Mouse (Mus musculus) neural tube, embryonic 12.5 days (tissue): ENCODE measurements at regions not wholly inside any gene's neighbourhood (a gene's known extent, or its start where the extent isn't known, plus 50 kb on each side); places are given as distances from the start of the nearest gene placed in this dataset.
"Not testable (repeated sequence)": the region's sequence is repeated elsewhere in the genome, so short reads cannot be mapped to it uniquely, and the experiment has no call there.

Experiments used
- ATAC-seq: fragments of 200-750 bp; cut with Nextera tagmentation; 2 replicates; pipeline ENCODE4 v1.8.0; 2017; ENCODE audit warnings: low read depth, mild to moderate bottlenecking, moderate TSS enrichment, moderate library complexity; ENCODE audit not compliant: low FRiP score
- H3K27ac ChIP-seq: fragments of 300-500 bp; sonication (generic); 2 replicates; pipeline ENCODE4 v1.5.1; 2016
- H3K27me3 ChIP-seq: fragments of 300-500 bp; sonication (generic); replicated peaks from 2 replicates; pipeline ENCODE4 v1.6.1; 2016; ENCODE audit warnings: mild to moderate bottlenecking
- H3K36me3 ChIP-seq: fragments of 300-500 bp; sonication (generic); 2 replicates; pipeline ENCODE4 v1.6.1; 2016; ENCODE audit warnings: mild to moderate bottlenecking
- H3K4me1 ChIP-seq: fragments of 300-500 bp; sonication (generic); 2 replicates; pipeline ENCODE4 v1.6.1; 2016
- H3K4me2 ChIP-seq: fragments of 300-500 bp; sonication (generic); replicated peaks from 2 replicates; pipeline ENCODE4 v1.6.1; 2016; ENCODE audit warnings: mild to moderate bottlenecking
- H3K4me3 ChIP-seq: fragments of 300-500 bp; sonication (generic); 2 replicates; pipeline ENCODE4 v1.5.1; 2016
- H3K9ac ChIP-seq: fragments of 300-500 bp; sonication (generic); 2 replicates; pipeline ENCODE4 v1.6.1; 2016; ENCODE audit warnings: mild to moderate bottlenecking
- H3K9me3 ChIP-seq: fragments of 300-500 bp; sonication (generic); 2 replicates; pipeline ENCODE4 v1.6.1; 2016; ENCODE audit warnings: mild to moderate bottlenecking
- WGBS: fragments of 180-500 bp; shearing (Covaris S2); methylation state at CpG from one replicate; pipeline ENCODE4 v1.1.7; 2016; 5-methylcytosine and 5-hydroxymethylcytosine counted together

DNA sequence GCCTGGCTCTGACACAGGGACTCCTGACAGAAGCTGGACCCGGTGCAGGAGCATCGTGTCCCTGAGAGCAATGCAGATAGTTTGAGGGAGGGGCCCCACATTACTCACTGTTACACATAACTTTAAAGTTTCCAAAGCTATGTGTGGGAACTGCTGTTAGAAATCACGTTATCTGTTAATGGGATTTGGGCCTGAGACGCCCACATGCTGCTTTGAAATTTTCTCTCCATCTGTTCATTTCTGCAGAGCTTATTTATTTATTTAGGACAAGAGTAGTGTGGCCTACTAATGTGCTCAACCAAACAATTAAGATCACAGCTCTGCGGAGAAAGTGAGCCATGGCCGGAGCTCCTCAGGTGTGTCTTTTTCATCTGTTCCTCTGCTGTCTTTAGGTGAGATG is 99.4 kb upstream of the Frmd4a start:
- Histone ChIP-seq H3K9ac (no peak overlapping the region), H3K36me3 (no peaks in the 10 kb centered on the region), H3K4me2 (no peak overlapping the region), H3K27me3 (no peaks in the 10 kb centered on the region), H3K4me1 (no peaks in the 10 kb centered on the region), H3K4me3 (no peak overlapping the region), H3K27ac (no peak overlapping the region), H3K9me3 (no peaks in the 10 kb centered on the region)
- WGBS = 86% methylated on average over 6 of the region's 6 CpGs
- ATAC-seq = no peak

DNA sequence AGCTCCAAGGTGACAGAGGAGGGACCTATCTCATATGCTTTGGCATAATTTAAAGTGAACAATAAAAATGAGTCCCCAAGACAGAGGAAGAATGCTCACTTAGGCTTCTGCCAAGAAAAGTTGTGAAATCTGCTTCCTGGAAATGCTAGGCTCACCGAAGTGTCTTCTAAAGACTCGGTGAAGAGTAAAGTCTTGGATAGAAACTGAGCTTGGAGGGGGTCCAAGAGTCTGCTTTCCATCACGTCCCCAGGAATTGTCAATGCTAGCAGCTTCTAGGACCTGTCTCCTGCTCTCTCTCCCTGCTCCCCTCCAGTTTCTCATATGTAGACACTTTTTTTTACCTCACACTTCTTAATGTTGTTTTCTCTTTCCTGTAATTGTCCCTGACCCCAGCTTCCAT is 97.6 kb upstream of the Frmd4a start:
- no peak for ATAC-seq

DNA sequence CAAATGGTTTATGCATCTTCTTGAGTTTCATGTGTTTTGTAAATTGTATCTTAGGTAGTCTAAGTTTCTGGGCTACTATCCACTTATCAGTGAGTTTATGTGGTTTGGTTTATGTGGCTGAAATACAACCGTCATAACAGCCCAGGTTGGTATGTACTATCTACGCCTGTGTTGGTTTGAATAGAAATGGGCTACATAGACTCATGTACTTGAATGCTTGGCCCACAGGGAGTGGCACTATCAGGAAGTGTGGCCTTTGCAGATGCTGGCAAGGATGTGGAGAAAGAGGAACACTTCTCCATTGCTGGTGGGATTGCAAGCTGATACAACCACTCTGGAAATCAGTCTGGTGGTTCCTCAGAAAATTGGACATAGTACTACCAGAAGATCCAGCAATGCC is 96.4 kb upstream of the Frmd4a start:
- not testable (repeated sequence) for H3K4me3 ChIP-seq, H3K9ac ChIP-seq, H3K27me3 ChIP-seq, H3K4me1 ChIP-seq, H3K27ac ChIP-seq, H3K36me3 ChIP-seq, H3K9me3 ChIP-seq, H3K4me2 ChIP-seq, ATAC-seq
- WGBS = 90% methylated on average over 2 of the region's 2 CpGs

More for the DNA sequence above, 97.6 kb upstream of the Frmd4a start:
- no peaks in the 10 kb centered on the region for H3K27me3 ChIP-seq
- H3K4me2 ChIP-seq = no peak overlapping the region
- H3K4me3 ChIP-seq = no peak overlapping the region
- no peak overlapping the region for H3K27ac ChIP-seq
- no peaks in the 10 kb centered on the region for H3K36me3 ChIP-seq
- H3K9me3 ChIP-seq = no peaks in the 10 kb centered on the region
- no peaks in the 10 kb centered on the region for H3K4me1 ChIP-seq
- 89% methylated on average over 3 of the region's 3 CpGs for WGBS
- H3K9ac ChIP-seq = no peak overlapping the region

DNA sequence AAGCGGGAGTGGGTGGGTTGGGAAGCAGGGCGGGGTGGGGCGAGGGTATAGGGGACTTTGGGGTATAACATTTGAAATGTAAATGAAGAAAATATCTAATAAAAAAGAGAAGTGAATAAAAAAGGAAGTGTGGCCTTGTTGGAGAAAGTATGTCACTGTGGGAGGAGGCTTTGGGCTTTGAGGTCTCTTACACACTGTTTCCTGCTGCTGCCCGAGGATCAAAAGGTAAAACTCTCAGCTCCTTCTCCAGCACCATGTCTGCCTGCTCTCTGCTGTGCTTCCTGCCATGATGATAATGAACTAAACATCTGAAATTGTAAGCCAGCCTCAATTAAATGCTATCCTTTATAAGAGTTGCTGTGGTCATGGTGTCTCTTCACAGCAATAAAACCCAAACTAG is 94.8 kb upstream of the Frmd4a start:
- Histone ChIP-seq H3K9me3 (no peaks in the 10 kb centered on the region), H3K27me3 (no peaks in the 10 kb centered on the region), H3K9ac (no peak overlapping the region), H3K36me3 (no peaks in the 10 kb centered on the region), H3K4me1 (no peaks in the 10 kb centered on the region), H3K27ac (no peak overlapping the region), H3K4me3 (no peak overlapping the region), H3K4me2 (no peak overlapping the region)
- no peak for ATAC-seq
- WGBS = 92% methylated on average over 4 of the region's 4 CpGs

DNA sequence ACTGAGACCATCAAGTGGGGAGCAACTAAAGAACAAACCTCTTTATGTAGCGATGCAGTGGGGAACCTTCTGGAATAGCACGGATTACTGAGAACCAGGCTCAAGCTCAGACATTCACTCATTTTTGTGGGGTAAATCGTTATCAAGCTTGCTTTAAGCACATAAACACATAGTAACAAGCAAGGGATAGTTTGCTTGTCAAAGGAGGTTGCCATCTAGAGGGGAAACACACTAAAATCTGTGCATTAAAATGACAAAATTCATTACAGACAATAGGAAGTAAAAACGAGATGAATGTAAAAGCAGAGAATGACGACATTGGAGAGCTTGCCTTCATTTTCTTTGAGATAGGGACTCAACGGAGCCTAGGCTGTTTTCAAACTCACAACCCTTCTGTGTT is 92.8 kb upstream of the Frmd4a start:
- Histone ChIP-seq H3K27me3 (no peaks in the 10 kb centered on the region), H3K4me2 (no peak overlapping the region), H3K27ac (no peak overlapping the region), H3K4me3 (no peak overlapping the region), H3K36me3 (no peaks in the 10 kb centered on the region), H3K9ac (no peak overlapping the region), H3K9me3 (no peaks in the 10 kb centered on the region), H3K4me1 (no peaks in the 10 kb centered on the region)
- ATAC-seq = no peak
- WGBS = 86% methylated on average over 6 of the region's 6 CpGs

DNA sequence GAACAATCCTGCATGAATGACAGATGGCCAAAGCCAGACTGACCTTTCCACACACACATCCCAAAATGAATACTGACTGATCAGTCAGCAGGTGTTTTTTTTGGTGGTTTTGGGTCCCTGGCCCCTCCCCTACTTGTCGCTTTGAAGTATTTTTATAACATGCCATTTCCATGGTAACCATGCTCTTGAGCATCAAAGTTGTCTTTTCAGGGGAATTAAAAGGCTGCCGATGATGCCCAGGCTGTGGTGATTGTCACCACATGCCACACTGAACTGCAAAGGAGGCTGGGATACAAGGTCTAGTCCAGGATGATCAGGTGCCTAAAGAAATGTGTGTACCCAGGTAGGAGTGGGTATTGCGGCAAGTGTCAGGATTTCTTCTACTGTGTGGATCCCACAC is 92.3 kb upstream of the Frmd4a start:
- Histone ChIP-seq H3K36me3 (no peaks in the 10 kb centered on the region), H3K4me2 (no peak overlapping the region), H3K27ac (no peak overlapping the region), H3K9me3 (no peaks in the 10 kb centered on the region), H3K4me1 (no peaks in the 10 kb centered on the region), H3K27me3 (no peaks in the 10 kb centered on the region), H3K4me3 (no peak overlapping the region), H3K9ac (no peak overlapping the region)
- 72% methylated on average over 3 of the region's 3 CpGs for WGBS
- ATAC-seq = no peak

DNA sequence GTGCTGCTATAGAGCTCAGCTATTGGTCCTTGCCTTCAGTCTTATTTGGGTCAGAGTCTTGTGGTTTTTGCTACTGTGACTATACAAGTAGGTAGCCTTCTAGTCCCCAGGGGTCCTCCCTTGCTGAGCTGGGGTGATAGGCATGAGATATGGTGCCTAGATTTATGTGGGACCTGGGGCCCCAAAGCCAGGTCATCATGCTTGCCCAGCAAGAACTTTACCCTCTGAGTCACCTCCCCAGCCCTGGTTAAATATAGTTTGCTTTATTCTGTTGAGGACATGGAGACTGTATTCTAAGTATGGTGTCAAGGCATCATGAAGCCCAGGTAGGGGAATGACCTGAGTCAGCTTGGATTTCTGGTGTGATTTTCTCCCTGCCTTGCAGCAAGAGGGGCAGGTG is 91.4 kb upstream of the Frmd4a start:
- Histone ChIP-seq H3K27me3 (no peaks in the 10 kb centered on the region), H3K36me3 (no peaks in the 10 kb centered on the region), H3K9ac (no peak overlapping the region), H3K9me3 (no peaks in the 10 kb centered on the region), H3K4me3 (no peak overlapping the region), H3K4me1 (no peaks in the 10 kb centered on the region), H3K27ac (no peak overlapping the region), H3K4me2 (no peak overlapping the region)
- ATAC-seq = no peak

DNA sequence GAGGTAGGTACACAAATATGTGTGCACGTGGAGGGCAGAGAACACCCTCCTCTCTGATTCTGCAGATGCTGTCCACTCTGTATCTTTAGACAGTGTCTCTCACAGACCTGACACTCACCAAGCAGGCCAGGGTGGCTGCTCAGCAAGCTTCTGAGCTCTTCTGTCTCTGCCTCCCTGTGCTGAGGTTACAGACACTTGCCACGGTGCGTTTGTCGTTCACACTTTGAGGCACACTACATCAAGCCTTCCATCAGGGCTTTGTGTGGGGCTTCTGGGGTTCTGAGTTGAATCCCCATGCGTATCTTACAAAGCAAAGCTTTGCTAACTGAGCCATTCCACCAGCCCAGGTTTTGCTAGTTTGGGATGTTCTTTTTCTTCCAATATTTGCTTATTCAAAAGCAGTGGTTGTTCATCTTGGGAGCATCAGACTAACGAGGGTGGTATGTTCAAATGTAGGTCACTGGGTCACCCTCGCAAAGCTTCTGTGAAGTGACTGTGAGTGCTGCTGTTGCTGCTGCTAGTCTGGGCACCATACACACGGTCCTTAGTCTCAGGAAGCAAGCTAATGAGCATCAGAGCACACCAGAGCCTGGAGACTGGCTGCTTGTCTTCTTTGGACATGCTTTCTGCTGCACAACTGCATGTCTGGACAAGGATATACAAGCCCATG is 90.2 kb upstream of the Frmd4a start:
- ATAC-seq = no peak
- 69% methylated on average over 8 of the region's 8 CpGs for whole genome bisulfite sequencing

DNA sequence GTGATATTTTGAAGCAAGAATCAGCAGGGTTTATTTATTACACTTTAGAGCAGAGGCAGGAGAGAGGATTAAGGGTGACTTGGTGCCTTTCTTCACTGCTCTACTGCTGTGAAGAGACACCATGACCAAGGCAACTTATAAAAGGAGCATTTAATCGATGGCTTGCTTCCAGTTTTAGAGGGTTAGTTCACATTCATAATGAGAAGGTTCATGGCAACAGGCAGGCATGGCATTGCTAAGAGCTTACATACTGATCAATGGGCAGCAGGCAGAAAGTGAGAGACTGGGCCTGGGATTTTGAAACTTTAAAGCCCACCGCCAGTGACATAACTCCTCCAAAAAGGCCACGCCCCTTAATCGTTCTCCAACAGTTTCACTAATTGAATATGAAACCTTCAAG is 89.7 kb upstream of the Frmd4a start:
- no peak overlapping the region for H3K4me2 ChIP-seq
- no peaks in the 10 kb centered on the region for H3K9me3 ChIP-seq
- H3K9ac ChIP-seq = no peak overlapping the region
- no peaks in the 10 kb centered on the region for H3K27me3 ChIP-seq
- no peak overlapping the region for H3K4me3 ChIP-seq
- no peaks in the 10 kb centered on the region for H3K36me3 ChIP-seq
- no peak overlapping the region for H3K27ac ChIP-seq
- 81% methylated on average over 4 of the region's 4 CpGs for WGBS
- H3K4me1 ChIP-seq = no peaks in the 10 kb centered on the region
- no peak for ATAC-seq

More for the DNA sequence above, 90.2 kb upstream of the Frmd4a start:
- H3K4me2 ChIP-seq = no peak overlapping the region
- no peak overlapping the region for H3K9ac ChIP-seq
- no peak overlapping the region for H3K27ac ChIP-seq
- no peak overlapping the region for H3K4me3 ChIP-seq
- no peaks in the 10 kb centered on the region for H3K27me3 ChIP-seq
- no peaks in the 10 kb centered on the region for H3K4me1 ChIP-seq
- no peaks in the 10 kb centered on the region for H3K9me3 ChIP-seq
- no peaks in the 10 kb centered on the region for H3K36me3 ChIP-seq

DNA sequence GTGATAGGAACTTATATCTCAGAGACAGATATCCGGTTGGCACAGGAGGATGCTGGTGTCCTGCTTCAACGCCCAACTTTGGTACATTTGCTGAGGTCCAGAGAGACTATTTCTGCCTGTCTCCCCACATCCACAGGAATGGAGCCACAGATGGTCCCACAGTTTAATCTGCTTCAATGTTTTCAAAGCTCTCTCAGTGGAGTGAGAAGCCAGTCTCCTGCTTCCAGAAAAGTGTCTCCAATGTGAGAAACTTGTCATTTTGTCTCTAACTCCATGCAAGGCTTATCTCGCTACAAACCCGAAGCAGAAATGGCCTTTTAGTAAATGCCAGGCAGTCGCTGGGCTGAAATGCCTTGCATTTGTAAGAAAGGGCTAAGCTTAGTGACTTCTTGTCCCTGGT is 86.9 kb upstream of the Frmd4a start:
- WGBS = 89% methylated on average over 5 of the region's 5 CpGs
- ATAC-seq = no peak
- H3K4me3 ChIP-seq = no peak overlapping the region
- H3K36me3 ChIP-seq = no peaks in the 10 kb centered on the region
- no peak overlapping the region for H3K4me2 ChIP-seq
- H3K9me3 ChIP-seq = no peaks in the 10 kb centered on the region
- no peak overlapping the region for H3K9ac ChIP-seq
- H3K27me3 ChIP-seq = no peaks in the 10 kb centered on the region
- H3K4me1 ChIP-seq = no peaks in the 10 kb centered on the region
- H3K27ac ChIP-seq = no peak overlapping the region

DNA sequence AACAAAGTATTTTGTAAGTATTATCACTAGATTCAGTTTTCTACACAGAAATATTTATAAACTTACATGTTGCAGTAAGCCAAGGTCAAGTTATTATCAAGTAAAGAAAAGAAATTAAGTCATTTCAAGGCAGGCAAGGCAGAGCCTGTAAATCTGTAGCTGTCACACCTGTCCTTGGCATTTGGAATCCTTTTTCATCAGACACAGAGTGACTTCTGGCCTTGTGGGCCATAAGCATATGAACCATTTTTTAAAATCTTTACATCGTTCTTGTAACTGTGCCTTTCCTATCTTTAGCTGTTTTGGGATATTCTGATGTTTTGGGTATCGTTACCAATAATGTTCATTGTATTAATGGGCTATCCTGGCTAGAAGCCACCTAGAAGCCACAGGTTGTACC is 76.7 kb upstream of the Frmd4a start:
- ATAC-seq = no peak
- no peaks in the 10 kb centered on the region for H3K36me3 ChIP-seq
- WGBS = 90% methylated on average over 2 of the region's 2 CpGs

DNA sequence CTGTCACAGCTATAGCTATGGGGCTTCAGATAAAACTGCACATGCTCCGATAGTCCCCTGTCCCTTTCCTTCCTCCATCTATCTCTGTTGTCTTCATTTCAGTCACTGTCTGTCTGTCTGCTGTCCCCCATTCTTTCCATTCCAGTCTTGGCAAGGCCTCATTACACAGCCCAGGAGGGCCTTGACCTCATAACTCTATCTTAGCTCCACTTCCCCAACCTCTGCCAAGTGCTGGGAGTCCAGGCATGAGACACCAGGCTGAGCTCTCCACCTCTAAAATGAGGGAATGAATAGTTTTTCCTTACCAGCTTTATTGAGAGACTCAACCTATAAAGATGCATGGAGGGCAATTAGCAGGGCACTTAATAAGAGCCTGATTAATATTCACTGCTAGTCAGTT is 76.0 kb upstream of the Frmd4a start:
- Histone ChIP-seq H3K4me1 (no peaks in the 10 kb centered on the region), H3K27ac (no peak overlapping the region), H3K36me3 (no peaks in the 10 kb centered on the region), H3K27me3 (no peaks in the 10 kb centered on the region), H3K9ac (no peak overlapping the region), H3K4me3 (no peak overlapping the region), H3K9me3 (no peaks in the 10 kb centered on the region), H3K4me2 (no peak overlapping the region)
- 91% methylated on average over 1 of the region's 1 CpGs for WGBS
- no peak for ATAC-seq

More for the DNA sequence above, 76.7 kb upstream of the Frmd4a start:
- no peaks in the 10 kb centered on the region for H3K27me3 ChIP-seq
- H3K9me3 ChIP-seq = no peaks in the 10 kb centered on the region
- H3K4me2 ChIP-seq = no peak overlapping the region
- H3K9ac ChIP-seq = no peak overlapping the region
- H3K4me3 ChIP-seq = no peak overlapping the region
- no peak overlapping the region for H3K27ac ChIP-seq
- H3K4me1 ChIP-seq = no peaks in the 10 kb centered on the region

DNA sequence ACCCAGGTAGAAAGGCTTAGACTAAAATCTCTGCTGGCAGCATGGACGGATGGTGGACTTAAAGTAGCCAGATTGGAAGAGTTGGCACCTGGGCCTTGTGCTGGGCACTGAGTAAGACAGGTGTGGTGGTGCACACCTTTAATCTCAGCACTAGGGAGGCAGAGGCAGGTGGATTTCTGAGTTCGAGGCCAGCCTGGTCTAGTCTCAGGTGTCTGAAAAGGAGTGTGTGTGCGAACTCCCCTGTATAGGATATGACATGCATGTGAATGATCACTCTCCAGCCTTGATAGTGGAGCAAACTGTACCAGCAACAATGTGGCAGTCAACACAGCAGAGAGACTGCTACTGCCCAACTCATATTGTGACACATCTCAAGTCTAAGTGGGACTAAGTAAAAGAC is 70.1 kb upstream of the Frmd4a start:
- WGBS = 86% methylated on average over 3 of the region's 3 CpGs
- H3K9me3 ChIP-seq = no peaks in the 10 kb centered on the region
- no peak overlapping the region for H3K27ac ChIP-seq

More for the DNA sequence above, 70.1 kb upstream of the Frmd4a start:
- no peak overlapping the region for H3K4me2 ChIP-seq
- H3K36me3 ChIP-seq = no peaks in the 10 kb centered on the region
- H3K9ac ChIP-seq = no peak overlapping the region
- no peak for ATAC-seq
- no peaks in the 10 kb centered on the region for H3K4me1 ChIP-seq
- H3K4me3 ChIP-seq = no peak overlapping the region
- H3K27me3 ChIP-seq = no peaks in the 10 kb centered on the region
